Mouse (Mus musculus): ENCODE measurements around the gene Ube2q2. TPM values are rescaled to one million over a fixed set of nuclear protein-coding genes. Genes with fewer than 3 reads are reported as not detected.
A peak's percentile ranks its signal among the peaks of the same experiment; 100 is the strongest.
"Not testable (repeated sequence)": the region's sequence is repeated elsewhere in the genome, so short reads cannot be mapped to it uniquely, and the experiment has no call there.

Gene Ube2q2
- polyA plus RNA-seq, 1 experiment from 2014 or later, result 31.3 TPM

GRCm38 (mm10) chr9:55232110-55232509 lies 83.5 kb downstream of the Ube2q2 start:
- Histone ChIP-seq H3K9me3 (no peaks in the 10 kb centered on the region), H3K36me3 (no peaks in the 10 kb centered on the region), H3K4me1 (no peaks in the 10 kb centered on the region), H3K4me3 (no peak overlapping the region), H3K27ac (no peak overlapping the region), H3K27me3 (ENCODE audit: insufficient read depth, poor library complexity, severe bottlenecking) (no peaks in the 10 kb centered on the region)
- 87% methylated on average over 5 of the region's 5 CpGs for WGBS
- no peak for DNase-seq (ENCODE audit: low spot score)

- Histone ChIP-seq H3K36me3 (no peaks in the 10 kb centered on the region), H3K4me3 (no peak overlapping the region), H3K9me3 (no peaks in the 10 kb centered on the region), H3K4me1 (no peaks in the 10 kb centered on the region), H3K27ac (no peak overlapping the region), H3K27me3 (ENCODE audit: insufficient read depth, poor library complexity, severe bottlenecking) (no peaks in the 10 kb centered on the region)
- WGBS, result 84% methylated on average over 7 of the region's 7 CpGs
- no peak for DNase-seq (ENCODE audit: low spot score)
Observed at GRCm38 (mm10) chr9:55232586-55232985, 83.9 kb downstream of the Ube2q2 start.

GRCm38 (mm10) chr9:55233076-55233475 lies 84.4 kb downstream of the Ube2q2 start:
- not testable (repeated sequence) for DNase-seq (ENCODE audit: low spot score); H3K4me1 ChIP-seq; H3K27me3 ChIP-seq (ENCODE audit: insufficient read depth, poor library complexity, severe bottlenecking); H3K36me3 ChIP-seq; H3K27ac ChIP-seq; H3K4me3 ChIP-seq; H3K9me3 ChIP-seq
- WGBS, result 62% methylated on average over 11 of the region's 11 CpGs

- no peak overlapping the region for H3K27ac ChIP-seq
- no peak for DNase-seq (ENCODE audit: low spot score)
- no peak overlapping the region for H3K4me3 ChIP-seq
- H3K27me3 ChIP-seq (ENCODE audit: insufficient read depth, poor library complexity, severe bottlenecking), result no peaks in the 10 kb centered on the region
- no peaks in the 10 kb centered on the region for H3K4me1 ChIP-seq
- no peaks in the 10 kb centered on the region for H3K36me3 ChIP-seq
- 66% methylated on average over 13 of the region's 13 CpGs for WGBS
- H3K9me3 ChIP-seq, result no peaks in the 10 kb centered on the region
Observed at GRCm38 (mm10) chr9:55236235-55237165, 87.8 kb downstream of the Ube2q2 start.

- H3K36me3 ChIP-seq, result no peaks in the 10 kb centered on the region
- no peaks in the 10 kb centered on the region for H3K4me1 ChIP-seq
- H3K9me3 ChIP-seq, result no peaks in the 10 kb centered on the region
- no peak overlapping the region for H3K4me3 ChIP-seq
- no peak for DNase-seq (ENCODE audit: low spot score)
- WGBS, result 70% methylated on average over 5 of the region's 5 CpGs
- H3K27me3 ChIP-seq (ENCODE audit: insufficient read depth, poor library complexity, severe bottlenecking), result no peaks in the 10 kb centered on the region
- H3K27ac ChIP-seq, result no peak overlapping the region
Observed at GRCm38 (mm10) chr9:55240852-55241251, 92.2 kb downstream of the Ube2q2 start.

- no peaks in the 10 kb centered on the region for H3K36me3 ChIP-seq
- H3K4me1 ChIP-seq, result no peaks in the 10 kb centered on the region
- no peaks in the 10 kb centered on the region for H3K27me3 ChIP-seq (ENCODE audit: insufficient read depth, poor library complexity, severe bottlenecking)
- no peak overlapping the region for H3K27ac ChIP-seq
- no peaks in the 10 kb centered on the region for H3K9me3 ChIP-seq
- peak overlapping the region; percentile 50 for H3K4me3 ChIP-seq
- 29% methylated on average over 24 of the region's 24 CpGs for WGBS
- DNase-seq (ENCODE audit: low spot score), result no peak
Observed at GRCm38 (mm10) chr9:55241863-55242685, 93.4 kb downstream of the Ube2q2 start.

GRCm38 (mm10) chr9:55243280-55243679 lies 94.6 kb downstream of the Ube2q2 start:
- no peaks in the 10 kb centered on the region for H3K4me1 ChIP-seq
- no peak overlapping the region for H3K4me3 ChIP-seq
- H3K27ac ChIP-seq, result no peak overlapping the region
- no peaks in the 10 kb centered on the region for H3K27me3 ChIP-seq (ENCODE audit: insufficient read depth, poor library complexity, severe bottlenecking)
- no peak for DNase-seq (ENCODE audit: low spot score)
- no peaks in the 10 kb centered on the region for H3K9me3 ChIP-seq
- WGBS, result 72% methylated on average over 3 of the region's 3 CpGs
- H3K36me3 ChIP-seq, result no peaks in the 10 kb centered on the region

- Histone ChIP-seq H3K4me3 (no peak overlapping the region), H3K36me3 (no peaks in the 10 kb centered on the region), H3K9me3 (no peaks in the 10 kb centered on the region), H3K27ac (no peak overlapping the region), H3K27me3 (ENCODE audit: insufficient read depth, poor library complexity, severe bottlenecking) (no peaks in the 10 kb centered on the region), H3K4me1 (no peaks in the 10 kb centered on the region)
- WGBS, result 64% methylated on average over 3 of the region's 3 CpGs
- DNase-seq (ENCODE audit: low spot score), result no peak
Observed at GRCm38 (mm10) chr9:55244079-55244478, 95.4 kb downstream of the Ube2q2 start.

GRCm38 (mm10) chr9:55245057-55245750 lies 96.5 kb downstream of the Ube2q2 start:
- not testable (repeated sequence) for H3K36me3 ChIP-seq; H3K4me1 ChIP-seq; H3K9me3 ChIP-seq; DNase-seq (ENCODE audit: low spot score); H3K27me3 ChIP-seq (ENCODE audit: insufficient read depth, poor library complexity, severe bottlenecking); H3K27ac ChIP-seq; H3K4me3 ChIP-seq
- whole genome bisulfite sequencing, result 82% methylated on average over 1 of the region's 1 CpGs

- Histone ChIP-seq H3K9me3 (no peaks in the 10 kb centered on the region), H3K36me3 (no peaks in the 10 kb centered on the region), H3K4me3 (no peak overlapping the region), H3K27ac (no peak overlapping the region), H3K27me3 (ENCODE audit: insufficient read depth, poor library complexity, severe bottlenecking) (no peaks in the 10 kb centered on the region), H3K4me1 (no peaks in the 10 kb centered on the region)
- DNase-seq (ENCODE audit: low spot score), result no peak
- WGBS, result 79% methylated on average over 8 of the region's 8 CpGs
Observed at GRCm38 (mm10) chr9:55246440-55246839, 97.8 kb downstream of the Ube2q2 start.

- no peaks in the 10 kb centered on the region for H3K27me3 ChIP-seq (ENCODE audit: insufficient read depth, poor library complexity, severe bottlenecking)
- 83% methylated on average over 4 of the region's 4 CpGs for WGBS
- no peak for DNase-seq (ENCODE audit: low spot score)
Observed at GRCm38 (mm10) chr9:55246918-55247317, 98.3 kb downstream of the Ube2q2 start.

GRCm38 (mm10) chr9:55248465-55248864 lies 99.8 kb downstream of the Ube2q2 start:
- H3K4me3 ChIP-seq, result no peak overlapping the region
- 78% methylated on average over 4 of the region's 4 CpGs for WGBS
- H3K36me3 ChIP-seq, result no peaks in the 10 kb centered on the region
- no peak for DNase-seq (ENCODE audit: low spot score)
- H3K27me3 ChIP-seq (ENCODE audit: insufficient read depth, poor library complexity, severe bottlenecking), result no peaks in the 10 kb centered on the region
- no peaks in the 10 kb centered on the region for H3K4me1 ChIP-seq
- H3K9me3 ChIP-seq, result no peaks in the 10 kb centered on the region
- H3K27ac ChIP-seq, result no peak overlapping the region

More at GRCm38 (mm10) chr9:55246918-55247317, 98.3 kb downstream of the Ube2q2 start:
- Histone ChIP-seq H3K9me3 (no peaks in the 10 kb centered on the region), H3K27ac (no peak overlapping the region), H3K36me3 (no peaks in the 10 kb centered on the region), H3K4me3 (no peak overlapping the region), H3K4me1 (no peaks in the 10 kb centered on the region)

Measured in heart, embryonic 10.5 days (tissue).